8 mouse cellular contexts compared by ENCODE assay signal in genomic region chr9:64253021-64253904, GRCm38 (mm10). TPM values are rescaled to one million over a fixed set of nuclear protein-coding genes. Genes with fewer than 3 reads are reported as not detected.
DNase-seq lines count a peak whose midpoint lies in the region; ATAC-seq and TF ChIP-seq lines count a peak whose summit lies in the region.

Map2k1 (minus strand) TSS chr9:64253631.

- peak within 1 kb of the TSS; percentile 85 for H3K9ac ChIP-seq in ES-E14 (ENCODE audit: insufficient read depth, low read depth, low read length, poor library complexity, severe bottlenecking)
- peak within 1 kb of the TSS; percentile 76 for H3K9ac ChIP-seq in forebrain, embryonic 15.5 days (replicated peaks)

- no peaks in the 10 kb centered on the region for H3K27me3 ChIP-seq in forebrain, embryonic 15.5 days

- H3K9me3 ChIP-seq in ES-E14 (ENCODE audit: control insufficient read depth, insufficient read depth, low read depth, low read length): no peaks in the 10 kb centered on the region
- no peaks in the 10 kb centered on the region for H3K9me3 ChIP-seq in forebrain, embryonic 15.5 days

- TF ChIP-seq POLR2A in lung, adult 2 months (IDR thresholded peaks at IDR 0.05; ENCODE audit: borderline replicate concordance, extremely low read depth, low read depth, low read length): peak; percentile 91

- peaks cover 0 to 7% of the 10 kb centered on the region in 2 experiments; a peak in 2 of 4 replicates for H3K4me1 ChIP-seq in ES-E14 (ENCODE audit: control insufficient read depth in 2 of 2, insufficient read depth in 2 of 2, low read length in 2 of 2, poor library complexity in 1 of 2)
- H3K4me1 ChIP-seq in forebrain, embryonic 15.5 days: peaks cover 15% of the 10 kb centered on the region
- H3K4me1 ChIP-seq in lung, adult 2 months (ENCODE audit: control insufficient read depth, insufficient read depth, low read length): peaks cover 9% of the 10 kb centered on the region

- in situ Hi-C loops in ES-E14 (cut with MboI; ENCODE audit: low sequenced_read_pairs in 2 of 2, unreplicated experiment in 2 of 2): no loop called here

- intact Hi-C loops in heart, postnatal 25 days (cut with DNase I): loop anchor here (1.0 to 2.0 kb wide), 2 partner anchors 22 to 74 kb away; partner anchors contain the start of gene Snapc5

- H3K4me2 ChIP-seq in forebrain, embryonic 15.5 days (replicated peaks): peak within 1 kb of the TSS; percentile 85

- peaks cover 3% of the 10 kb centered on the region; the same call in 1 of the 2 replicates for H3K36me3 ChIP-seq in ES-E14 (ENCODE audit: control insufficient read depth, insufficient read depth, low read length, poor library complexity, severe bottlenecking)
- H3K36me3 ChIP-seq in forebrain, embryonic 15.5 days: no peaks in the 10 kb centered on the region

- under 1% methylated on average over 89 of the region's 89 CpGs for WGBS in forebrain, embryonic 15.5 days
- under 1% methylated on average over 89 of the region's 89 CpGs for WGBS in lung, adult 2 months

- peak; percentile 69 for TF ChIP-seq CTCF in lung, adult 2 months (IDR thresholded peaks at IDR 0.05; ENCODE audit: insufficient read depth, low read length)

- ATAC-seq in forebrain, embryonic 15.5 days (replicated peaks): peak; percentile 98
- peak; percentile 96 for ATAC-seq in neutrophil, adult 5-6 weeks (ENCODE audit: extremely low read depth, insufficient number of reproducible peaks, low FRiP score, poor library complexity, severe bottlenecking)

- H3K27ac ChIP-seq in ES-E14 (ENCODE audit: insufficient read depth, low read depth, low read length, poor library complexity, severe bottlenecking): peak within 1 kb of the TSS; percentile 58
- peak within 1 kb of the TSS; percentile 90 for H3K27ac ChIP-seq in forebrain, embryonic 15.5 days (replicated peaks)

- H3K4me3 ChIP-seq in ES-E14 (ENCODE audit: insufficient read depth in 1 of 2, low read depth in 1 of 2, low read length in 2 of 2, poor library complexity in 1 of 2, severe bottlenecking in 1 of 2): peak within 1 kb of the TSS; percentile 74 to 93
- peak within 1 kb of the TSS; percentile 84 for H3K4me3 ChIP-seq in forebrain, embryonic 15.5 days
- peak within 1 kb of the TSS; percentile 85 for H3K4me3 ChIP-seq in lung, adult 2 months (replicated peaks; ENCODE audit: extremely low read depth, low read depth, low read length)

- peak; percentile 100 for DNase-seq in ES-E14 (ENCODE audit: low read depth, low spot score)
- peak; percentile 100 for DNase-seq in cerebellum, adult 11-12 months
- DNase-seq in heart, postnatal 25 days (ENCODE audit: low spot score): peak; percentile 99
- DNase-seq in layer of hippocampus, adult 18-20 months (ENCODE audit: low spot score in 2 of 2): peak; percentile 99 to 100
- DNase-seq in lung, adult 2 months: peak; percentile 100
- DNase-seq in thymus, adult 18-20 months: peak; percentile 99

TF ChIP-seq in ES-E14, 5 proteins besides CTCF, POLR2A, EP300 and RAD21:
- TF ChIP-seq ZC3H11A (IDR thresholded peaks at IDR 0.05; ENCODE audit: borderline replicate concordance, low read depth, low read length) (no peak), CHD2 (IDR thresholded peaks at IDR 0.05; ENCODE audit: low read depth, low read length) (no peak), HCFC1 (IDR thresholded peaks at IDR 0.05; ENCODE audit: borderline replicate concordance, insufficient read depth, low read length) (no peak), ZNF384 (IDR thresholded peaks at IDR 0.05; ENCODE audit: low read depth, low read length) (no peak), MAFK (IDR thresholded peaks at IDR 0.05; ENCODE audit: insufficient read depth, low read depth, low read length) (no peak)
TF ChIP-seq in ES-E14: peak in this region for 0.

RNA-seq across cellular contexts. Expression of gene Map2k1, which starts in this region (rescaled TPM):
- 62.1 and 73.0 TPM in 2 replicates for total RNA-seq in ES-E14 (2012; rRNA removed)
- 46.0 and 47.8 TPM in 2 replicates for polyA plus RNA-seq in forebrain, embryonic 15.5 days (2015; fragmentation: Nextera tagmentation; extraction: Ambion mirVana)
- 10 to 100 TPM; 49.6 to 55.2 TPM for total RNA-seq in heart, postnatal 25 days (2021)
- total RNA-seq in layer of hippocampus, adult 18-20 months (2021): 100 to 1,000 TPM; 354 to 355 TPM
- polyA plus RNA-seq in lung, adult 2 months (2012; rRNA removed): 35.0 and 50.8 TPM in 2 replicates
- 137 and 143 TPM in 2 replicates for total RNA-seq in neutrophil, adult 5-6 weeks (2017)

Comparison
In these comparisons a context has a peak if more than half of its experiments do, and no peak if none do; other contexts are left out.
1. Peak in every context shown above with its lines: DNase-seq, ATAC-seq, H3K4me3 ChIP-seq and H3K27ac ChIP-seq.